Mouse (Mus musculus) CH12.LX (cell line): ENCODE measurements around the gene Ccdc136. TPM values are rescaled to one million over a fixed set of nuclear protein-coding genes. Genes with fewer than 3 reads are reported as not detected.

Experiments used
- DNase-seq: peaks from one replicate; pipeline ENCODE4 v3.0.0-alpha.2; 2013; ENCODE audit errors: extremely low read depth
- H3K27ac ChIP-seq: 2 replicates; pipeline ENCODE4 v1.5.1; 2012; ENCODE audit warnings: low read depth, mild to moderate bottlenecking, control low read depth, moderate library complexity; ENCODE audit not compliant: insufficient read depth
- H3K27me3 ChIP-seq: replicated peaks from 2 replicates; pipeline ENCODE3; 2012; ENCODE audit warnings: inconsistent platforms
- H3K36me3 ChIP-seq, 2 experiments: replicated peaks in 1 of 2; 2 replicates each; pipeline versions ENCODE3 to v1.6.1; 2012; ENCODE audit warnings: inconsistent platforms in 1 of 2, low read length in 1 of 2, mild to moderate bottlenecking in 1 of 2, mixed read lengths in 1 of 2, moderate library complexity in 1 of 2; ENCODE audit not compliant: control insufficient read depth in 1 of 2, insufficient read depth in 1 of 2
- H3K4me1 ChIP-seq, 2 experiments: 2 replicates each; pipeline ENCODE4 v1.6.1; 2012; ENCODE audit warnings: inconsistent platforms in 1 of 2, moderate library complexity in 1 of 2; ENCODE audit not compliant: insufficient read depth in 2 of 2, control insufficient read depth in 1 of 2
- H3K4me2 ChIP-seq: 2 replicates; pipeline ENCODE4 v1.6.1; 2012; ENCODE audit warnings: low read depth, mild to moderate bottlenecking, control low read depth; ENCODE audit not compliant: poor library complexity, insufficient read depth, severe bottlenecking
- H3K4me3 ChIP-seq, 3 experiments: fragments of 150-350 bp in 1 of 3; sonication (generic) in 1 of 3; replicated peaks in 1 of 3; 2 replicates each; pipeline versions ENCODE3 to v1.5.1; 2011 to 2012; ENCODE audit warnings: low read depth in 2 of 3, low read length in 2 of 3, mild to moderate bottlenecking in 2 of 3, moderate library complexity in 2 of 3, control low read depth in 1 of 3, improper control_type of control experiment in 1 of 3, inconsistent platforms in 1 of 3, mixed read lengths in 1 of 3; ENCODE audit not compliant: poor library complexity in 1 of 3
- H3K79me2 ChIP-seq: replicated peaks from 2 replicates; pipeline ENCODE4 v1.6.1; 2012; ENCODE audit warnings: mild to moderate bottlenecking, moderate library complexity; ENCODE audit not compliant: control insufficient read depth, poor library complexity, insufficient read depth, severe bottlenecking; ENCODE audit errors: extremely low read depth
- H3K9ac ChIP-seq: 2 replicates; pipeline ENCODE4 v1.6.1; 2012; ENCODE audit warnings: low read depth, mild to moderate bottlenecking, control low read depth, moderate library complexity; ENCODE audit not compliant: insufficient read depth
- H3K9me3 ChIP-seq: replicated peaks from 2 replicates; pipeline ENCODE3; 2012; ENCODE audit warnings: low read length, inconsistent platforms, mixed read lengths
- BHLHE40 ChIP-seq: IDR thresholded peaks from 2 replicates; pipeline ENCODE4 v1.6.1; 2011; ENCODE audit warnings: mild to moderate bottlenecking, low read depth, low read length, improper control_type of control experiment
- CHD1 ChIP-seq: IDR thresholded peaks from 2 replicates; pipeline ENCODE4 v1.6.1; 2012; ENCODE audit warnings: low read depth, low read length, improper control_type of control experiment, inconsistent platforms
- CHD2 ChIP-seq: IDR thresholded peaks from 2 replicates; pipeline ENCODE4 v1.6.1; 2011; ENCODE audit warnings: low read length, improper control_type of control experiment
- CTCF ChIP-seq, 2 experiments: IDR thresholded peaks in 1 of 2; conservative IDR thresholded peaks in 1 of 2; 2 replicates each; pipeline ENCODE4 v1.5.1; 2011 to 2012; ENCODE audit warnings: low read depth in 2 of 2, low read length in 2 of 2, improper control_type of control experiment in 1 of 2, inconsistent platforms in 1 of 2, mild to moderate bottlenecking in 1 of 2, moderate library complexity in 1 of 2
- E2F4 ChIP-seq: IDR thresholded peaks from 2 replicates; pipeline ENCODE4 v1.6.1; 2011; ENCODE audit warnings: low read depth, low read length, improper control_type of control experiment; ENCODE audit not compliant: insufficient replicate concordance
- HCFC1 ChIP-seq: IDR thresholded peaks from 2 replicates; pipeline ENCODE4 v1.6.1; 2012; ENCODE audit warnings: low read depth, mild to moderate bottlenecking, inconsistent platforms, low read length, improper control_type of control experiment
- IRF4 ChIP-seq: IDR thresholded peaks from 2 replicates; pipeline ENCODE4 v1.6.1; 2014; ENCODE audit warnings: low read depth, mild to moderate bottlenecking, inconsistent platforms, low read length, improper control_type of control experiment
- KAT2A ChIP-seq: IDR thresholded peaks from 2 replicates; pipeline ENCODE4 v1.6.1; 2012; ENCODE audit warnings: low read length, improper control_type of control experiment, inconsistent platforms; ENCODE audit not compliant: insufficient replicate concordance
- MAZ ChIP-seq: IDR thresholded peaks from 2 replicates; pipeline ENCODE4 v1.6.1; 2012; ENCODE audit warnings: low read depth, mild to moderate bottlenecking, inconsistent platforms, low read length, improper control_type of control experiment, moderate library complexity
- MEF2A ChIP-seq: IDR thresholded peaks from 2 replicates; pipeline ENCODE4 v1.6.1; 2014; ENCODE audit warnings: low read depth, mild to moderate bottlenecking, inconsistent platforms, low read length, improper control_type of control experiment, borderline replicate concordance
- MXI1 ChIP-seq: IDR thresholded peaks from 2 replicates; pipeline ENCODE4 v1.6.1; 2011; ENCODE audit warnings: mild to moderate bottlenecking, low read depth, low read length, improper control_type of control experiment
- POLR2A ChIP-seq: IDR thresholded peaks from 2 replicates; pipeline ENCODE4 v1.6.1; 2011; ENCODE audit warnings: low read depth, mild to moderate bottlenecking, improper control_type of control experiment, low read length
- RAD21 ChIP-seq: IDR thresholded peaks from 2 replicates; pipeline ENCODE4 v1.6.1; 2011; ENCODE audit warnings: low read depth, mild to moderate bottlenecking, low read length, improper control_type of control experiment, moderate library complexity
- SMC3 ChIP-seq: IDR thresholded peaks from 2 replicates; pipeline ENCODE4 v1.6.1; 2011; ENCODE audit warnings: low read depth, low read length, improper control_type of control experiment
- TBP ChIP-seq: conservative IDR thresholded peaks from 2 replicates; pipeline ENCODE4 v1.6.1; 2011; ENCODE audit warnings: low read depth, low read length, improper control_type of control experiment
- USF1 ChIP-seq: IDR thresholded peaks from 2 replicates; pipeline ENCODE4 v1.6.1; 2014; ENCODE audit warnings: low read depth, mild to moderate bottlenecking, inconsistent platforms, low read length, improper control_type of control experiment
- USF2 ChIP-seq: conservative IDR thresholded peaks from 2 replicates; pipeline ENCODE4 v1.6.1; 2011; ENCODE audit warnings: low read depth, low read length, improper control_type of control experiment
- ZKSCAN1 ChIP-seq: IDR thresholded peaks from 2 replicates; pipeline ENCODE4 v1.6.1; 2012; ENCODE audit warnings: low read depth, inconsistent platforms, low read length, improper control_type of control experiment, borderline replicate concordance
- dilution Hi-C: fragments of 300-500 bp; cut with MboI; formaldehyde crosslinking; loops from 2 replicates; pipeline ENCODE4 v1.14.3; 2020; ENCODE audit warnings: low sequenced_read_pairs; ENCODE audit not compliant: extremely low pct_unique_long_range_greater_than_20kb, extremely low pct_ligation_motif_present
- in situ Hi-C: fragments of 300-500 bp; cut with MboI; formaldehyde crosslinking; loops from 3 replicates; pipeline ENCODE4 v1.14.3; 2019; ENCODE audit warnings: low sequenced_read_pairs, low pct_ligation_motif_present, low pct_unique_long_range_greater_than_20kb, mixed read lengths
- polyA plus RNA-seq: library from polyadenylated mRNA; unstranded; fragments of >175 nt; gene quantifications from 2 replicates; pipeline ENCODE4 v1.2.1, GENCODE M21; 2012; ENCODE audit warnings: low read depth; ENCODE audit not compliant: insufficient read length
- total RNA-seq, 2 experiments: library from RNA; depleted of rRNA; stranded (reverse); fragments of 300-350 nt in 1 of 2; fragments of >200 nt in 1 of 2; gene quantifications; 2 replicates each; pipeline ENCODE4 v1.2.3; 2012 to 2014

Ccdc136 gene
- total and polyA plus RNA-seq, 3 experiments = 0.64 to 4.3 (median 2.4) TPM

- Histone ChIP-seq H3K9ac (no peak overlapping the region), H3K79me2 (no peaks in the 10 kb centered on the region), H3K36me3 (no peaks in the 10 kb centered on the region), H3K27ac (no peak overlapping the region), H3K4me3 (no peak overlapping the region), H3K4me2 (no peak overlapping the region), H3K4me1 (peaks cover 11 to 31% of the 10 kb centered on the region in 2 experiments), H3K27me3 (peaks cover 10% of the 10 kb centered on the region), H3K9me3 (no peaks in the 10 kb centered on the region)
- dilution Hi-C loops (no loop called here), in situ Hi-C loops (no loop called here)
- no peak for TF ChIP-seq USF1
- no peak for DNase-seq
Measured at GRCm38 (mm10) chr6:29439251-29439650, 43.1 kb downstream of the Ccdc136 start.

- no peak for DNase-seq
- Histone ChIP-seq H3K27me3 (peaks cover 10% of the 10 kb centered on the region), H3K4me3 (no peak overlapping the region), H3K79me2 (no peaks in the 10 kb centered on the region), H3K9me3 (no peaks in the 10 kb centered on the region), H3K36me3 (no peaks in the 10 kb centered on the region), H3K4me1 (peaks cover 11 to 26% of the 10 kb centered on the region in 2 experiments), H3K4me2 (no peak overlapping the region), H3K27ac (no peak overlapping the region), H3K9ac (no peak overlapping the region)
- no peak for TF ChIP-seq CTCF (conservative IDR thresholded peaks at IDR 0.05 in 1 of 2, IDR thresholded peaks at IDR 0.05 in 1 of 2; ENCODE audit: low read depth in 2 of 2, low read length in 2 of 2)
- no peak for TF ChIP-seq IRF4
- TF ChIP-seq POLR2A = no peak
- TF ChIP-seq ZKSCAN1 = no peak
- no peak for TF ChIP-seq TBP
- no peak for TF ChIP-seq MAZ
- TF ChIP-seq CHD1 = no peak
- TF ChIP-seq RAD21 = no peak
- no peak for TF ChIP-seq MEF2A
- TF ChIP-seq SMC3 = no peak
- no peak for TF ChIP-seq E2F4
- TF ChIP-seq USF2 = no peak
- TF ChIP-seq KAT2A = no peak
- TF ChIP-seq MXI1 = no peak
- TF ChIP-seq HCFC1 = no peak
- in situ Hi-C loops (no loop called here), dilution Hi-C loops (no loop called here)
Measured at GRCm38 (mm10) chr6:29439789-29440188, 43.7 kb downstream of the Ccdc136 start.

- in situ Hi-C loops = loop anchor here (5.0 kb wide), 1 partner anchor 37 kb away; no protein-coding TSS in a partner anchor
- H3K9ac ChIP-seq = no peak overlapping the region
- H3K36me3 ChIP-seq = peaks cover 9 to 17% of the 10 kb centered on the region in 2 experiments
- no peaks in the 10 kb centered on the region for H3K79me2 ChIP-seq
- H3K27me3 ChIP-seq = peaks cover 2% of the 10 kb centered on the region
- no peak overlapping the region for H3K27ac ChIP-seq
- no peaks in the 10 kb centered on the region for H3K9me3 ChIP-seq
- no peak for DNase-seq
- H3K4me1 ChIP-seq = peaks cover 4 to 7% of the 10 kb centered on the region in 2 experiments; a peak in 3 of 4 replicates
- dilution Hi-C loops = no loop called here
- no peak overlapping the region for H3K4me2 ChIP-seq
- TF ChIP-seq ZKSCAN1 (no peak), SMC3 (peak; percentile 82), CTCF (conservative IDR thresholded peaks at IDR 0.05 in 1 of 2, IDR thresholded peaks at IDR 0.05 in 1 of 2; ENCODE audit: low read depth in 2 of 2, low read length in 2 of 2) (peak; percentile 71 to 78), BHLHE40 (no peak), CHD2 (no peak), RAD21 (peak; percentile 53), MAZ (no peak)
- H3K4me3 ChIP-seq = no peak overlapping the region
Measured at GRCm38 (mm10) chr6:29444773-29445172, 48.7 kb downstream of the Ccdc136 start.
